Mouse (Mus musculus): ENCODE data around the gene Crb2.

Crb2 gene

DNA sequence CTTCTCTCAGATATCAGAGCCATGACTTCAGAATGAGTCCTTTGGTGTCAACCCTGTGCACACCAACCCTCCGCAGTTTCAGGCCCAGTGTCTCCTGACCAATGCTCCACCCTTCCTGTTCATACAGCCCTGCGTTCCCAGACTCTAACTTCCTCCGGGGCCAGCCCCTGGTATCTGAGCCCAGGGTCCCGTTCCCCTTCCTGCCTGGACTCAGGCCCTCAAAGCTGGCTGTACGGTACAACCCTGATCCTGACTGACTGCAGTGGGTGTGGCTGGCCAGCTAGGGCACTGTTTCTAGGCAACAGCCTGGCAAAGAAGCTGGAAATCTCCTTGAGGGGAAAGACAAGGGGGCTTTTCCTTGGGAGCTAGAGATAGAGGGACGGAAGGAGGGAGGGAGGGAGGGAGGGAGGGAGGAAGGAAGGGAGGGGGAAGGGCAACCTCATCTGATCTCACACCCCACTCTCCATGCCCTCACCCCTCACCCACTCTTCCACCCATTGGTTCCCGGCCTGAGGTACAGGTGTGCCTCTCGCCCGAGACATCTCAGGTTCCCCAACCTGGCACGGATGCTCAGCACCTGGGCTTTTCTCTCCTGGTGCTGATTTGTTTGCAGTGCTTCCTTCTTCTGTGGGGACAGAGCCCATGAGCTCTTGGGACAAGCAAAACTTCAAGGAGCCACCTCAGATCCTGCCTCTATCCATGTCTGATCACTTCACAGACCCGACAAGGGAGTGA is 9.9 kb upstream of the Crb2 start:
- no peak for DNase-seq (ENCODE audit: low read depth, low spot score)

- DNase-seq (ENCODE audit: low read depth, low spot score), result peak; percentile 36
Observed at GRCm38 (mm10) chr2:37767080-37767547, 8.9 kb upstream of the Crb2 start.

- no peak for DNase-seq (ENCODE audit: low read depth, low spot score)
Observed at GRCm38 (mm10) chr2:37767739-37768138, 8.3 kb upstream of the Crb2 start.

- DNase-seq (ENCODE audit: low read depth, low spot score), result peak; percentile 76
Observed at GRCm38 (mm10) chr2:37768903-37769302, 7.1 kb upstream of the Crb2 start.

- DNase-seq (ENCODE audit: low read depth, low spot score), result peak; percentile 64
Observed at GRCm38 (mm10) chr2:37769793-37770192, 6.3 kb upstream of the Crb2 start.

DNA sequence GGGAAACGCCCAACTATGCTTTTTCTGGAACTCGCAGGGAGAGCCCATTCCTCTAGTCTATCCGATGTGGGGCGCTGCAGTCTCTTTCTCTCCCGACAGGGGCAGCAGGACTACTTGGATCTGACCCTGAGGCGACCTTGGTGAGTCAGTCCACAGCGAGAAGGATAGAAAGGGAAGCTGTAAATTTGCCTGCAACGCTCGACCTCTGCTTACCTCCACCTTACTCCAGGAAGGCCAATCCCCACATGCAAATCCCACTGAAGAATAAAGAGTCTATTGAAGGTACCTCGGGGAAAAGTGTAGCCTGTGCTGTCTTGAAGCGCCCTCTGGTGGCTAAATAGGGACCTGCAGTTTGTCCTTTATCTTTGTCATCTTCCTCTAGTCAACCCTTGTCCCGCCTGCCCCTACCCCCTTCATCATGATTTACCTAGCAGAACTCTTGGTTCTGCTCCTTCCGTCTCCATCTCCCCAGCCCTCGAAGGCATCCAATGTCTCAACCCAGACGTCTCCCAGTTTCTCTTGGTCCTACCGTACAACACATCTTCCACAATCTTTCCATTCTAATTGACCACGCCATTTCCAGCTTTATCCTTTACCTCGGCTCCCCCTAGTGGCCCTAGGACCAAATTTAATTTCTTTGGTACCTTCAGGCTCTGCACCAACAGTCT is 4.3 kb upstream of the Crb2 start:
- DNase-seq (ENCODE audit: low read depth, low spot score), result peak; percentile 96

GRCm38 (mm10) chr2:37774571-37774970 is 1.5 kb upstream of the Crb2 start:
- peak; percentile 76 for DNase-seq (ENCODE audit: low read depth, low spot score)

GRCm38 (mm10) chr2:37776611-37777411 is 762 bp downstream of the Crb2 start:
- no peak for DNase-seq (ENCODE audit: low read depth, low spot score)

- DNase-seq (ENCODE audit: low read depth, low spot score), result no peak
Observed at GRCm38 (mm10) chr2:37777958-37778720, 2.1 kb downstream of the Crb2 start.

DNA sequence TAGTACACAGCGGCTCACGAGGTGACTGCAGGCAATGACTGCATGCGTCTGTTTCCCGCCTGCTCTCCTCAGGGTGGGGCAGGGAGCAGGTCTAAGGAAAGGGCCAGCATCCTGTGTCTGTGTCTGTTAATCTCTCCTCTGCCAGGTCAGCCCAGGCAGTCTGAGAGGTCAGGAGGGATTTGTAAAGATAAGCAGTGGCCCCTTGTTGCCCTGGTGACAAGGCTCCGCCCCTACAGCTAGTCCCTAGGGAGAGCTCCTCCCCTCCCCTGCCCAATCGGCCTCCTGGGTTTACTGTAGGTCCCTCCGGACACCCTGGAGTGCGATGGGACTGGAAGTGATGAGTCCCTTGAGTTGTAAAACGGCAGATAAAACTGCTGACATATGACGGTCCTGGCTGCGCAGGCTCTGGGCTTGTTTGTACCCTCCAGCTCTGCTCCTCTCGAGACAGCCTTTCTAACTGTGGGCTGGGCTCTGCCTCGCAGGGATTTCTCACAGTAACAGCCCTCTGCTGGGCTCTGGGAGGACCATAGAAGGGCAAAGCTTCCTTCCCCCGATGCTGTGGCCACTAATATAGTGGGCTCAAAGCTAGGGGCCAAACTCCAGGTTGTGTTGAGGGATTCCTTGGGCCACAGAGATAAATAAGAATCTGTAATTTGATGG is 4.4 kb downstream of the Crb2 start:
- no peak for DNase-seq (ENCODE audit: low read depth, low spot score)

DNA sequence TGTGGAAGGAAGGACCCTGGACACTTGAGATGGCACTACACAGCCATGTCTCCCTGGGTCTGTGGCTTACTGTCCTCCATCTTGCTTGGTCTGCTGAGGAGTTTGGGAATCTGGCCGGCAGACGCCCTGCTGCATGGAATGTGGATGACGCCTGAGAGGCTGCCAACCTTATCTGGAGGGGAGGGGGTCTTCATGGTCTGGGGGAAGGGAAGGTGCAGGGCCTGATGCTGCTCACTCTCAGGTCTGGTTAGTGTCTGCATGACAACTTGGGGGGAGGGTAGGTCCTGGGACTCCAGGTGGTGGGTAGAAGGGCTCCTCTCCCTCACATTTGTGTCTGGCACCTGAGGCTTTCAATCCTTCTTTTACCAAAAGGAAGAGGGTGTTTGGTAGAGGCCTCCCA is 5.4 kb downstream of the Crb2 start:
- no peak for DNase-seq (ENCODE audit: low read depth, low spot score)

GRCm38 (mm10) chr2:37782002-37782401 is 6.0 kb downstream of the Crb2 start:
- DNase-seq (ENCODE audit: low read depth, low spot score), result no peak

GRCm38 (mm10) chr2:37784473-37784872 is 8.4 kb downstream of the Crb2 start:
- peak; percentile 83 for DNase-seq (ENCODE audit: low read depth, low spot score)

DNA sequence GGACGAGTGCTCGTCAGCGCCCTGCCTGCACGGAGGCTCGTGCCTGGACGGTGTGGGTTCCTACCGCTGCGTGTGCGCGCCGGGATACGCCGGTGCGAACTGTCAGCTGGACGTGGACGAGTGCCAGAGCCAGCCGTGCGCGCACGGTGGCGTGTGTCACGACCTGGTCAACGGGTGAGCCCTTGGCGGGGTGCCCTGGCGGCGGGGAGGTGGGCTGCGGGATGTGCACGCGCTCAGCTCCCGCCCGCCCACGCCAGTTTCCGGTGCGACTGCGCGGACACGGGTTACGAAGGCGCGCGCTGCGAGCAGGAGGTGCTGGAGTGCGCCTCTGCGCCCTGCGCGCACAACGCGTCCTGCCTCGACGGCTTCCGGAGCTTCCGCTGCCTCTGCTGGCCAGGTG is 10.4 kb downstream of the Crb2 start:
- no peak for DNase-seq (ENCODE audit: low read depth, low spot score)

GRCm38 (mm10) chr2:37788176-37788962 is 12.3 kb downstream of the Crb2 start:
- peak; percentile 45 for DNase-seq (ENCODE audit: low read depth, low spot score)

GRCm38 (mm10) chr2:37789029-37789428 is 13.0 kb downstream of the Crb2 start:
- DNase-seq (ENCODE audit: low read depth, low spot score), result no peak

- no peak for DNase-seq (ENCODE audit: low read depth, low spot score)
Observed at GRCm38 (mm10) chr2:37789995-37790394, 13.9 kb downstream of the Crb2 start.

- no peak for DNase-seq (ENCODE audit: low read depth, low spot score)
Observed at GRCm38 (mm10) chr2:37790738-37791137, 14.7 kb downstream of the Crb2 start.

- DNase-seq (ENCODE audit: low read depth, low spot score), result no peak
Observed at GRCm38 (mm10) chr2:37791340-37791739, 15.3 kb downstream of the Crb2 start.

GRCm38 (mm10) chr2:37796021-37796420 is 20.0 kb downstream of the Crb2 start:
- DNase-seq (ENCODE audit: low read depth, low spot score), result no peak
